Mouse (Mus musculus): ENCODE measurements at regions not wholly inside any gene's neighbourhood (a gene's known extent, or its start where the extent isn't known, plus 50 kb on each side); places are given as distances from the start of the nearest gene placed in this dataset. TPM values are rescaled to one million over a fixed set of nuclear protein-coding genes. Genes with fewer than 3 reads are reported as not detected.

- H3K27ac ChIP-seq, result no peak overlapping the region
- 60% methylated on average over 1 of the region's 1 CpGs for WGBS
- H3K4me2 ChIP-seq (replicated peaks), result no peak overlapping the region
- no peaks in the 10 kb centered on the region for H3K36me3 ChIP-seq
- H3K9ac ChIP-seq, result no peak overlapping the region
- ATAC-seq (ENCODE audit: low FRiP score, low read depth), result no peak
- no peaks in the 10 kb centered on the region for H3K27me3 ChIP-seq
- no peak overlapping the region for H3K4me3 ChIP-seq
- no peaks in the 10 kb centered on the region for H3K9me3 ChIP-seq
- H3K4me1 ChIP-seq, result no peaks in the 10 kb centered on the region
These were observed 132.2 kb upstream of the Tenm2 start for GRCm38 (mm10) chr11:37367971-37368370.

DNA sequence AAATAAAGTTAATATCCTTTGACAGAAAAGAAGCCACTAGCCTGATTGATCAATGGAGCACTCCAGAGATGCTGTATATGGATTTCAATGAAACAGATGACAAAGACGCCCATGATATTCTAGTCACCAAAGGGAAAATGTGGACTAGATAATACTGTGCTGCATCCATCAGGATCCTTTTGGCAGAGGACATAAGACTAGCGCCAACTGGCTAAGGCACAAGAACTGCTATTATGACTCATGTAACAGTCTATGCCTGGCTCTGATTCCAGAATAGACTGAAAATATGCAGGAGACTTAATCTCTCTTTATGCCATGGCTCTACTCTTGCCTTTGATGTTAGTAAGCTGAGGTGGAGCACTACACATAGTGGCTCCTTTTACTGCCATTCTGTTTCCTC lies 128.7 kb upstream of the Tenm2 start:
- ATAC-seq (ENCODE audit: low FRiP score, low read depth), result no peak
- H3K4me2 ChIP-seq (replicated peaks), result no peak overlapping the region
- WGBS, result 86% methylated on average over 2 of the region's 2 CpGs
- H3K9ac ChIP-seq, result no peak overlapping the region
- H3K27ac ChIP-seq, result no peak overlapping the region
- no peaks in the 10 kb centered on the region for H3K9me3 ChIP-seq
- H3K36me3 ChIP-seq, result no peaks in the 10 kb centered on the region
- no peaks in the 10 kb centered on the region for H3K4me1 ChIP-seq
- no peak overlapping the region for H3K4me3 ChIP-seq
- H3K27me3 ChIP-seq, result no peaks in the 10 kb centered on the region

DNA sequence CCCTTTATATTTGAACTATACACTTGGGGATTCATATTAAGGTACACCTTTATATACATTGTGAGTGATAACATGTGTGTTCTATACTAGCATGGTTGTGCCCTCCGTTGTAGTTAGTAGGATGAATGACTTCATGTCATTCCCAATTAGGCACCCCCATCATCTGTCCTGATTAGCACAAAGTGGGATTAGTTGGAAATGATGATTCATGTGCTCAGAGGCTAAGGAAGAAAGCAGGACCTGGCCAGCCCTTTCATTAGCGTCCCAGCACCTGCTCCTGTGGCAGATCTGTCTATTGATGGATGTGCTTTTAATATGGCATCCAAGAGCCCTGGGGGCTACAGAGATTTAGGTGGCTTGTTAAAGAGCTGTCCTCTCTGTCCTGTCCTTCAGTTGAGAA lies 119.3 kb upstream of the Tenm2 start:
- Histone ChIP-seq H3K27ac (no peak overlapping the region), H3K4me2 (replicated peaks) (no peak overlapping the region), H3K36me3 (no peaks in the 10 kb centered on the region), H3K4me1 (no peaks in the 10 kb centered on the region), H3K27me3 (no peaks in the 10 kb centered on the region), H3K4me3 (no peak overlapping the region), H3K9ac (no peak overlapping the region), H3K9me3 (no peaks in the 10 kb centered on the region)
- 44% methylated on average over 2 of the region's 2 CpGs for WGBS
- ATAC-seq (ENCODE audit: low FRiP score, low read depth), result no peak

DNA sequence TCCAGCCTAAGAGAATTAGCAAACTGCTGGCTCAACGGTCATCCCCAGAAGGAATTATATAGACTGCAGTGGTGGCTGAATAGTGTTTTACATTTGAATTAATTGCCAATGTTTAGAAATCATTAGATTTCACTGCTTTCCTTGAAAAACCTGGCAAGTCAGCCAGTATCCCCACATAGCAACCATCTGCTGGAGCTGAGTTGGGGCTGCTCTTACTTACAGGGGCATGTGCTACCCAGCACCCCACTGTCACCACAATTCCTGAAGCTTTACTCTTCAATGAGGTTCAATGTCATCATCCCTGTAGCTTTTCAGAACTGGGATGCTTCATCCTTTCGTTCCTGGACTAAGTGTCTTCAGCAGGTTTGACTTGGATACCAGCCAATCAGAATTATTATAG lies 73.9 kb upstream of the Tenm2 start:
- Histone ChIP-seq H3K36me3 (no peaks in the 10 kb centered on the region), H3K27me3 (no peaks in the 10 kb centered on the region), H3K9ac (no peak overlapping the region), H3K27ac (no peak overlapping the region), H3K4me2 (replicated peaks) (no peak overlapping the region), H3K4me1 (no peaks in the 10 kb centered on the region), H3K4me3 (no peak overlapping the region), H3K9me3 (no peaks in the 10 kb centered on the region)
- 74% methylated on average over 2 of the region's 2 CpGs for WGBS
- ATAC-seq (ENCODE audit: low FRiP score, low read depth), result no peak

- Histone ChIP-seq H3K9ac (no peak overlapping the region), H3K4me2 (replicated peaks) (no peak overlapping the region), H3K4me1 (no peaks in the 10 kb centered on the region), H3K27me3 (no peaks in the 10 kb centered on the region), H3K9me3 (no peaks in the 10 kb centered on the region), H3K36me3 (no peaks in the 10 kb centered on the region), H3K4me3 (no peak overlapping the region), H3K27ac (no peak overlapping the region)
- no peak for ATAC-seq (ENCODE audit: low FRiP score, low read depth)
- 90% methylated on average over 2 of the region's 2 CpGs for WGBS
These were observed 70.9 kb upstream of the Tenm2 start for GRCm38 (mm10) chr11:37306656-37307055.

Small RNA genes lying in the stretch of these regions (microRNA-seq; reads per million reads assigned to microRNA genes)
- gene Gm25693, result not detected
